Mouse (Mus musculus) testis, postnatal 10 days (tissue): ENCODE measurements around the gene Osbpl3.
A peak's percentile ranks its signal among the peaks of the same experiment; 100 is the strongest.

Source experiments
- DNase-seq: peaks from one replicate; pipeline ENCODE4 v3.0.0; 2021; ENCODE audit warnings: low spot score

Osbpl3 gene

GRCm38 (mm10) chr6:50455829-50456469 is at the start of gene Osbpl3:
Gene Osbpl3 (minus strand): TSS chr6:50456201.
- peak; percentile 81 for DNase-seq

DNA sequence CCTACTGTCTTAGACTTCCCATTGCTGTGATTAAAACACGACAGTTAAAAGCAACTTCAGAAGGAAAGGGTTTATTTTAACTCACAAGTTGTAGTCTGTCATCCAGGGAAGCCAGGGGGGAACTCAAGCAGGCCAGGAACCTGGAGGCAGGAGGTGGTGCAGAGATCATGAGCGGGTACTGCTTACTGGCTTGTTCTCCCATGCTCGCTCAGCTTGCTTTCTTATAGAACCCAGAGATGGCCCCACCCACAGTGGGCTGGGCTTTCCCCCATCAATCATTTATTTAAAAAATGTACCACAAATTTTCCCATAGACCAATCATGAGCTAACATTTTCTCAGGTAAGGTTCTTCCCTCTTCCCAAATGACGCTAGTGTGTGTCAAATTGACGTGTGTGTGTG is 49.5 kb upstream of the Osbpl3 start:
- DNase-seq = no peak

- DNase-seq = no peak
Observed at GRCm38 (mm10) chr6:50504711-50505110, 48.7 kb upstream of the Osbpl3 start.

GRCm38 (mm10) chr6:50503779-50504178 is 47.8 kb upstream of the Osbpl3 start:
- DNase-seq = no peak

GRCm38 (mm10) chr6:50503031-50503430 is 47.0 kb upstream of the Osbpl3 start:
- DNase-seq = no peak

- no peak for DNase-seq
Observed at GRCm38 (mm10) chr6:50498346-50498745, 42.3 kb upstream of the Osbpl3 start.

GRCm38 (mm10) chr6:50490519-50490918 is 34.5 kb upstream of the Osbpl3 start:
- no peak for DNase-seq

- DNase-seq = no peak
Observed at GRCm38 (mm10) chr6:50489380-50489779, 33.4 kb upstream of the Osbpl3 start.

- no peak for DNase-seq
Observed at GRCm38 (mm10) chr6:50486035-50486902, 30.3 kb upstream of the Osbpl3 start.

DNA sequence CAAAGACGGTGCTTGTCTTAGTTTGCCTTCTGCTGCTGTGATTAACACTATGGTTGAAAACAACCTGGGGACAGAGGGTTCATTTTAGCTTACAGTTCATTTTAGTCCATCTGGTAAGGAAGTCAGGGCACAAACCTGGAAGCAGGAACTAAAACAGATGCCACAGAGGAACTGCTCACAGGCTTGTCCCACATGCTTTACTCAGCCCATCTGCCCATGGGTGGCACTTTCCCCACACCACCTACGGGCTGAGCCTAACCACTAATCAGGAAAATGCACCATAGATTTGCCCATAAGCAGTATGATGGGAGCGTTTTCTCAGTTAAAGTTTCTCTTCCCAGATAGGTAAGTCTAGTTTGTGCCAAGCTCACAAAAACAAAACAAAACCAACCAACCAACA is 27.4 kb upstream of the Osbpl3 start:
- no peak for DNase-seq

DNA sequence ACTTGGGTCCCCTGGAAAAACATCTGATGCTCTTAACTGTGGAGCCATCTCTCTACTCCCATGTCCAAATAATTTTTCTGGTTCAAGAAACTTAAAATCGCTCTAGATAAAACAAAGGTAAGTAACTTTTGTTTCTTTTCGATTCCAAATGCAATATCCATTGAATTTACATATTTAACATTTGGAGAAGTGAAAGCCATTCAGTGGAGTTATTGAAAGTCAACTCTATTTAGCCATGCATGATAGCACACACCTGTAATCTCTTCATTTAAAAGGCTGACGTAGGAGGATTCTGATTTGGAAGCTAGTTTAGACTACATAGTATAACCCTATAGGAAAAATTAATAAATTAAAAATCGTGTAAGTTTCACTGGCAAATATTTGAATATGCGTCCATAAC is 25.5 kb upstream of the Osbpl3 start:
- DNase-seq = no peak

DNA sequence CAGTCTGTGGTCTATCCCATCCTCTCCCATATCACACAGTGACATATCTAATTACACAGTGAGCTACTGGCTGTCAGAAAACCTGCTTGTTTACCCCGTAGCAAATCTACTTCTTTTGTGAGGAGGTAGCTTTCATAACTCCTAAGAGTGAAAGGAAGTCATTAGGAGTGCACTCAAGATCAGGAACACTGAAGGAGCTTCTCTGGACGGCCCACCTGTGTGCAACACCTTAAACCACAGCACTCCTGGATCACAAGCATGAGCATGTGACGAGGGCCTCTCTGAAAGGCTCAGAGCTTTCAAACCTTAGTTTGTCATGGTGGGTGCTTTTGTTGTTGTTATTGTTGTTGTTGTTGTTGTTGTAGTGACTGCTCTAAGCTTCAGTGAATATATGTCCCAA is 10.4 kb upstream of the Osbpl3 start:
- no peak for DNase-seq

DNA sequence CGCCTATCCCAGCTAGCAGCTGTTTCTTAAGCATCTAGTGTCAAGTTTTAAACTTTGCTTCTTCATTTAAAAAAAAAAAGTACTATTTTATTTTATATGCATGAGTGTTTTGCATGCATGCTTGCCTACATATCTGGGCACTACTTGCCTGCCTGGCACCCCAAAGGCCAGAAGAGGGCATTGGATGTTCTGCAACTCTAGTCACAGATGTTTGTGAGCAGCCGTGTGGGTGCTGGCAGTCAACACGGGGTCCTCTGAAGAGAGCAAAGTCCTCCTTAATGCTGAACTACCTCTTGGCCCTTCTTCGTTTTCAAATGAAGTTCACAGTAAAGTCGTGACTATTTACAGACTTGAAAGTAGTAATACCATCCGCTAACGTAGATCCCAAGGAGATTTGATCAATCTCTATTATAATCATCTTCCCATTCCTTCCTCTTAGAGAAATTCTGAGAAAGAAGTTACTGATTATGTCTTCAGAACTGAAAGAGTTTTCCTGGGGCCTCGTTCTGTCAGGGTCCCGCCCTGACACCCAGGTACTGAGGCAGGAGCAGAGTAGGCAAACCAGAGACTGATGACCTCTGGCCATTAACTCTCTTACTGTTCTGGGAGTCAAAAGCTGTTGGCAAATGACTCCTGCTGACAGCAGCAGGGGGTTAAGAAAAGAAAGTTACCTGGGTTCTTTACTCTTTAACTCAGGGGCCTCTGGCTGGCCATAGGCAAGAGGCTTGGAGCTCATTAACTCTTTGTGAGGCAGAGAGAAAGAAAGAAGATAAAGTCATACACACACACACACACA is 8.9 kb upstream of the Osbpl3 start:
- no peak for DNase-seq

DNA sequence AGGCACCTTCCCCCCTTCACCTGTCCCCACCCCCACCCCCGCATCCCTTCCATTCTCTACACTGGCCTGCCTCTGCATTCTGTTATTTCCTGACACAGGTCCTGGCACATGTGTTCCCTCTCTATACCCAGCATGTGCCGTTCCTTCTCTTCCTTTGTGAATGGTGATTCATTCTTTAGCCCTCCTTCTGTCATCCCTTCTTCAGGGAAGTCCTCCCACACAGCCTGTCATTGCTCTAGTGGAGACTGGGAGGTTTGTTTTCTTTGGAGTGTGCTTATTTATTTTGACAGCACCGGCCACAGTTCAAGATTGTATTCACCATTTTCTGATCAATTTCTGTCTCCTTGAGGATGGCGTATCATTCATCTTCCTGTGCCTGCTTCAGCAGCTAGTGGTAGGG is 6.0 kb upstream of the Osbpl3 start:
- DNase-seq = no peak

GRCm38 (mm10) chr6:50461585-50461984 is 5.6 kb upstream of the Osbpl3 start:
- no peak for DNase-seq

- DNase-seq = no peak
Observed at GRCm38 (mm10) chr6:50460646-50461045, 4.6 kb upstream of the Osbpl3 start.

GRCm38 (mm10) chr6:50460246-50460645 is 4.2 kb upstream of the Osbpl3 start:
- DNase-seq = no peak

- no peak for DNase-seq
Observed at GRCm38 (mm10) chr6:50459271-50459670, 3.3 kb upstream of the Osbpl3 start.

DNA sequence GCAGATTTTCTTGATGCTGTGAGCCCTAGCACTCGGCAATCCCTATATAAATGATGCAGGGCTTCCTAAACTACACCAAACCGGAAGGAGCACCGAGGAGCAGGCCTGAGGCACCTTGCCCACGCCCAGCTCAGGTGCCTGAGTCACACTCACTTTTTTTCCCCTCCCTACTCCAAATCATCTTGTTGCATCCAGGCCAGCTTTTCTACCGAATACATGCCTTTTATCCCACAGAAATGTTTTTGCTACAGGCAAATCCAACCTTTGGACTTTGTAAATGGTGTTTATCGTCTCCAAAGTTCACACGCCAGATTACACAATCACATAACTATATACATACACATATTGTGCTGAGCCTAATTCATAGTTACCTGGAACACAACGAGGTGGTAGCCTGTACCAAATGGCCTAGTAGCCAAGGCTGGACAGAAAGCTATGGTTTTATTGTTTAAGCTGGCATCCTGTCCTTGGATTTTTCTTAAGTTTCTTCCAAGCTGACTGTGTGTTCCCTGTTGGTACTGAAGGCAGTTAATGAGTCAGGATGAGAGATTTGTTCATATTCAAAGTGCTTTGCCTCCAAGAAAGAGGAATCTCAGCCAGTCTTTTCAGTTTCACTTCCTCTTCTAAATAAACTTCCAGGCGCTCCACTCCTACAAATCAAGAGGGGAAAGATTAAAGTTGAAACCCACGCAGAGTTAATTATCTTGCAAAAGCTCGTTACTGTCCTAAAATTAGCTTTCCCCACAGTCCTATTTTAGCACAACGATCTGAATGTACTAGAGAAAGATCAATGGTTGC is 1.7 kb upstream of the Osbpl3 start:
- no peak for DNase-seq

DNA sequence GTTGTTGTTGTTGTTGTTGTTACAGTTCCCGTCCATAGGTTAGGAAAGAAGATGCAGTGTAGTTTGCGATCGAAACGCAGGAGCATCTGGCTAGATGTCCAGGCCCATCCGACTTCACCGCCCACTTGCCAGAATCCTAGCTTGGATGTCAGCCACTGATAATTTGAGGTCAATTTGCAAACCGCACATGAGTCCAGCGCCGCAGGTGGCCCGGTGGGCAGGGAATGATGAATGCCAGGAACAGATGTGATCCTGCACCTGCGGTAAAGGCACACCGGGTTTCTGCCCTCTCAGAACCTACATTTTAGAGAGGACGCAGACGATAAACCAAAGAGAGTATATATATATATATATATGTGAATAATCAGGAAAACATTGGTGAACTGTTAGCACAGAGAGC is 705 bp upstream of the Osbpl3 start:
- DNase-seq = no peak

- DNase-seq = peak; percentile 57
Observed at GRCm38 (mm10) chr6:50455102-50455828, 736 bp downstream of the Osbpl3 start.
